Mouse (Mus musculus): ENCODE measurements around the gene Ick. TPM values are rescaled to one million over a fixed set of nuclear protein-coding genes. Genes with fewer than 3 reads are reported as not detected.

The Ick gene
- polyA plus RNA-seq, 1 experiment from 2014 or later: 31.8 TPM

- H3K27me3 ChIP-seq (replicated peaks; ENCODE audit: control insufficient read depth, insufficient read depth, low read length): no peaks in the 10 kb centered on the region
- H3K4me3 ChIP-seq (ENCODE audit: low read length): no peak overlapping the region
- peaks cover 9% of the 10 kb centered on the region for H3K4me1 ChIP-seq (ENCODE audit: control insufficient read depth, insufficient read depth, low read depth, low read length)
- WGBS: 76% methylated on average over 6 of the region's 6 CpGs
- no peak overlapping the region for H3K9ac ChIP-seq (ENCODE audit: low read depth, low read length)
- no peak overlapping the region for H3K4me2 ChIP-seq (ENCODE audit: low read length)
- H3K9me3 ChIP-seq (ENCODE audit: control insufficient read depth, low read length): no peaks in the 10 kb centered on the region
- no peaks in the 10 kb centered on the region for H3K36me3 ChIP-seq (ENCODE audit: control insufficient read depth, insufficient read depth, low read length)
- no peak for ATAC-seq
- H3K27ac ChIP-seq (ENCODE audit: low read depth, low read length): no peak overlapping the region
Measured at GRCm38 (mm10) chr9:78124297-78124696, 15.3 kb downstream of the Ick start.

GRCm38 (mm10) chr9:78126007-78126406 lies 17.0 kb downstream of the Ick start:
- no peak overlapping the region for H3K4me2 ChIP-seq (ENCODE audit: low read length)
- H3K27ac ChIP-seq (ENCODE audit: low read depth, low read length): peak overlapping the region; percentile 19; the same call in 1 of the 2 replicates
- H3K9me3 ChIP-seq (ENCODE audit: control insufficient read depth, low read length): no peaks in the 10 kb centered on the region
- 58% methylated on average over 6 of the region's 6 CpGs for WGBS
- peak; percentile 48 for ATAC-seq
- no peaks in the 10 kb centered on the region for H3K27me3 ChIP-seq (replicated peaks; ENCODE audit: control insufficient read depth, insufficient read depth, low read length)
- H3K4me1 ChIP-seq (ENCODE audit: control insufficient read depth, insufficient read depth, low read depth, low read length): peaks cover 9% of the 10 kb centered on the region
- no peak overlapping the region for H3K9ac ChIP-seq (ENCODE audit: low read depth, low read length)
- H3K4me3 ChIP-seq (ENCODE audit: low read length): no peak overlapping the region
- H3K36me3 ChIP-seq (ENCODE audit: control insufficient read depth, insufficient read depth, low read length): no peaks in the 10 kb centered on the region

- H3K27ac ChIP-seq (ENCODE audit: low read depth, low read length): no peak overlapping the region
- H3K9ac ChIP-seq (ENCODE audit: low read depth, low read length): no peak overlapping the region
- H3K9me3 ChIP-seq (ENCODE audit: control insufficient read depth, low read length): no peaks in the 10 kb centered on the region
- no peak overlapping the region for H3K4me3 ChIP-seq (ENCODE audit: low read length)
- H3K4me1 ChIP-seq (ENCODE audit: control insufficient read depth, insufficient read depth, low read depth, low read length): peaks cover 9% of the 10 kb centered on the region
- ATAC-seq: peak; percentile 24; the same call in 1 of the 2 replicates
- peaks cover 2% of the 10 kb centered on the region; the same call in 1 of the 2 replicates for H3K36me3 ChIP-seq (ENCODE audit: control insufficient read depth, insufficient read depth, low read length)
- H3K4me2 ChIP-seq (ENCODE audit: low read length): no peak overlapping the region
- H3K27me3 ChIP-seq (replicated peaks; ENCODE audit: control insufficient read depth, insufficient read depth, low read length): no peaks in the 10 kb centered on the region
- WGBS: 52% methylated on average over 10 of the region's 10 CpGs
Measured at GRCm38 (mm10) chr9:78126643-78127042, 17.7 kb downstream of the Ick start.

- peaks cover 26% of the 10 kb centered on the region for H3K36me3 ChIP-seq (ENCODE audit: control insufficient read depth, insufficient read depth, low read length)
- no peaks in the 10 kb centered on the region for H3K9me3 ChIP-seq (ENCODE audit: control insufficient read depth, low read length)
- H3K9ac ChIP-seq (ENCODE audit: low read depth, low read length): no peak overlapping the region
- H3K4me3 ChIP-seq (ENCODE audit: low read length): no peak overlapping the region
- H3K27me3 ChIP-seq (replicated peaks; ENCODE audit: control insufficient read depth, insufficient read depth, low read length): no peaks in the 10 kb centered on the region
- 41% methylated on average over 7 of the region's 7 CpGs for WGBS
- ATAC-seq: 0 out of 2 replicates have a peak, but pooled peaks have one; percentile 48
- H3K4me1 ChIP-seq (ENCODE audit: control insufficient read depth, insufficient read depth, low read depth, low read length): no peaks in the 10 kb centered on the region
- H3K4me2 ChIP-seq (ENCODE audit: low read length): no peak overlapping the region
- no peak overlapping the region; the same call in 1 of the 2 replicates for H3K27ac ChIP-seq (ENCODE audit: low read depth, low read length)
Measured at GRCm38 (mm10) chr9:78135658-78136057, 26.7 kb downstream of the Ick start.

- Histone ChIP-seq H3K9me3 (ENCODE audit: control insufficient read depth, low read length) (peaks cover 7% of the 10 kb centered on the region), H3K27me3 (replicated peaks; ENCODE audit: control insufficient read depth, insufficient read depth, low read length) (no peaks in the 10 kb centered on the region), H3K4me1 (ENCODE audit: control insufficient read depth, insufficient read depth, low read depth, low read length) (no peaks in the 10 kb centered on the region), H3K4me2 (ENCODE audit: low read length) (no peak overlapping the region), H3K4me3 (ENCODE audit: low read length) (no peak overlapping the region), H3K36me3 (ENCODE audit: control insufficient read depth, insufficient read depth, low read length) (peaks cover 25% of the 10 kb centered on the region), H3K9ac (ENCODE audit: low read depth, low read length) (no peak overlapping the region), H3K27ac (ENCODE audit: low read depth, low read length) (no peak overlapping the region)
- WGBS: 88% methylated on average over 9 of the region's 9 CpGs
- no peak for ATAC-seq
Measured at GRCm38 (mm10) chr9:78138044-78138676, 29.2 kb downstream of the Ick start.

- WGBS: 88% methylated on average over 4 of the region's 4 CpGs
- Histone ChIP-seq H3K9ac (ENCODE audit: low read depth, low read length) (no peak overlapping the region), H3K36me3 (ENCODE audit: control insufficient read depth, insufficient read depth, low read length) (peaks cover 29% of the 10 kb centered on the region)
Measured at GRCm38 (mm10) chr9:78139463-78139862, 30.5 kb downstream of the Ick start.

GRCm38 (mm10) chr9:78146099-78146498 lies 37.1 kb downstream of the Ick start:
- Histone ChIP-seq H3K4me3 (ENCODE audit: low read length) (no peak overlapping the region), H3K9me3 (ENCODE audit: control insufficient read depth, low read length) (peaks cover 7% of the 10 kb centered on the region), H3K9ac (ENCODE audit: low read depth, low read length) (no peak overlapping the region), H3K36me3 (ENCODE audit: control insufficient read depth, insufficient read depth, low read length) (peaks cover 34% of the 10 kb centered on the region), H3K27ac (ENCODE audit: low read depth, low read length) (0 out of 2 replicates have a peak overlapping the region, but pooled peaks have one; percentile 12), H3K27me3 (replicated peaks; ENCODE audit: control insufficient read depth, insufficient read depth, low read length) (no peaks in the 10 kb centered on the region), H3K4me1 (ENCODE audit: control insufficient read depth, insufficient read depth, low read depth, low read length) (0 out of 2 replicates have a peak, but pooled peaks cover 2% of the 10 kb centered on the region), H3K4me2 (ENCODE audit: low read length) (no peak overlapping the region)
- WGBS: 58% methylated on average over 4 of the region's 4 CpGs
- ATAC-seq: peak; percentile 67

More at GRCm38 (mm10) chr9:78139463-78139862, 30.5 kb downstream of the Ick start:
- Histone ChIP-seq H3K4me3 (ENCODE audit: low read length) (no peak overlapping the region), H3K27ac (ENCODE audit: low read depth, low read length) (no peak overlapping the region), H3K4me2 (ENCODE audit: low read length) (no peak overlapping the region), H3K4me1 (ENCODE audit: control insufficient read depth, insufficient read depth, low read depth, low read length) (no peaks in the 10 kb centered on the region), H3K27me3 (replicated peaks; ENCODE audit: control insufficient read depth, insufficient read depth, low read length) (no peaks in the 10 kb centered on the region), H3K9me3 (ENCODE audit: control insufficient read depth, low read length) (peaks cover 7% of the 10 kb centered on the region)
- no peak for ATAC-seq

GRCm38 (mm10) chr9:78146627-78147026 lies 37.6 kb downstream of the Ick start:
- no peak for ATAC-seq
- WGBS: 78% methylated on average over 6 of the region's 6 CpGs
- H3K36me3 ChIP-seq (ENCODE audit: control insufficient read depth, insufficient read depth, low read length): peaks cover 34% of the 10 kb centered on the region
- H3K27me3 ChIP-seq (replicated peaks; ENCODE audit: control insufficient read depth, insufficient read depth, low read length): no peaks in the 10 kb centered on the region
- H3K9ac ChIP-seq (ENCODE audit: low read depth, low read length): no peak overlapping the region
- peaks cover 7% of the 10 kb centered on the region for H3K9me3 ChIP-seq (ENCODE audit: control insufficient read depth, low read length)
- no peak overlapping the region for H3K4me3 ChIP-seq (ENCODE audit: low read length)
- H3K4me2 ChIP-seq (ENCODE audit: low read length): no peak overlapping the region
- H3K27ac ChIP-seq (ENCODE audit: low read depth, low read length): no peak overlapping the region
- 0 out of 2 replicates have a peak, but pooled peaks cover 2% of the 10 kb centered on the region for H3K4me1 ChIP-seq (ENCODE audit: control insufficient read depth, insufficient read depth, low read depth, low read length)

GRCm38 (mm10) chr9:78148149-78148548 lies 39.2 kb downstream of the Ick start:
- H3K4me1 ChIP-seq (ENCODE audit: control insufficient read depth, insufficient read depth, low read depth, low read length): 0 out of 2 replicates have a peak, but pooled peaks cover 2% of the 10 kb centered on the region
- H3K27me3 ChIP-seq (replicated peaks; ENCODE audit: control insufficient read depth, insufficient read depth, low read length): no peaks in the 10 kb centered on the region
- peaks cover 27% of the 10 kb centered on the region for H3K36me3 ChIP-seq (ENCODE audit: control insufficient read depth, insufficient read depth, low read length)
- H3K9me3 ChIP-seq (ENCODE audit: control insufficient read depth, low read length): no peaks in the 10 kb centered on the region
- WGBS: 95% methylated on average over 6 of the region's 6 CpGs
- no peak overlapping the region for H3K27ac ChIP-seq (ENCODE audit: low read depth, low read length)
- no peak overlapping the region for H3K4me2 ChIP-seq (ENCODE audit: low read length)
- ATAC-seq: no peak
- no peak overlapping the region for H3K4me3 ChIP-seq (ENCODE audit: low read length)
- H3K9ac ChIP-seq (ENCODE audit: low read depth, low read length): no peak overlapping the region

Measured in hindbrain, embryonic 16.5 days (tissue).